Mouse (Mus musculus) testis, adult 2 months (tissue): Measurements from ENCODE around the gene Mbnl1.

Experiments used
- CTCF ChIP-seq: fragments of 200-500 bp; IDR thresholded peaks from 2 replicates; pipeline ENCODE4 v1.5.1; 2012; ENCODE audit warnings: low read depth, mild to moderate bottlenecking, inconsistent platforms, low read length, moderate library complexity; ENCODE audit not compliant: control insufficient read depth, insufficient read depth, insufficient replicate concordance
- POLR2A ChIP-seq: fragments of 200-500 bp; IDR thresholded peaks from 2 replicates; pipeline ENCODE4 v1.6.1; 2012; ENCODE audit warnings: low read depth, mild to moderate bottlenecking, inconsistent platforms, low read length, moderate library complexity; ENCODE audit not compliant: control insufficient read depth

- TF ChIP-seq CTCF (no peak), POLR2A (no peak)
Observed at GRCm38 (mm10) chr3:60660762-60661161, 188.1 kb downstream of the Mbnl1 start.
